Mouse (Mus musculus) liver, embryonic 13.5 days (tissue): ENCODE measurements at regions not wholly inside any gene's neighbourhood (a gene's known extent, or its start where the extent isn't known, plus 50 kb on each side); places are given as distances from the start of the nearest gene placed in this dataset.

Source experiments
- ATAC-seq: fragments of 200-750 bp; cut with Nextera tagmentation; 2 replicates; pipeline ENCODE4 v1.8.0; 2017; ENCODE audit warnings: low read depth, mild to moderate bottlenecking, moderate number of reproducible peaks, moderate library complexity
- DNase-seq: peaks from one replicate; pipeline ENCODE4 v3.0.0; 2022
- H3K27ac ChIP-seq: fragments of 300-500 bp; sonication (generic); 2 replicates; pipeline ENCODE4 v1.5.1; 2015; ENCODE audit warnings: moderate library complexity, mild to moderate bottlenecking, inconsistent platforms
- H3K27me3 ChIP-seq: fragments of 300-500 bp; sonication (generic); 2 replicates; pipeline ENCODE4 v1.6.1; 2015; ENCODE audit warnings: mild to moderate bottlenecking, inconsistent platforms
- H3K36me3 ChIP-seq: fragments of 300-500 bp; sonication (generic); 2 replicates; pipeline ENCODE4 v1.6.1; 2015; ENCODE audit warnings: mild to moderate bottlenecking, inconsistent platforms
- H3K4me1 ChIP-seq: fragments of 300-500 bp; sonication (generic); replicated peaks from 2 replicates; pipeline ENCODE4 v1.6.1; 2015; ENCODE audit warnings: inconsistent platforms
- H3K4me2 ChIP-seq: fragments of 300-500 bp; sonication (generic); 2 replicates; pipeline ENCODE4 v1.6.1; 2015; ENCODE audit warnings: inconsistent platforms, mild to moderate bottlenecking, moderate library complexity
- H3K4me3 ChIP-seq: fragments of 300-500 bp; sonication (generic); replicated peaks from 2 replicates; pipeline ENCODE4 v1.5.1; 2015; ENCODE audit warnings: mild to moderate bottlenecking, inconsistent platforms
- H3K9ac ChIP-seq: fragments of 300-500 bp; sonication (generic); 2 replicates; pipeline ENCODE4 v1.6.1; 2015; ENCODE audit warnings: mild to moderate bottlenecking, inconsistent platforms
- H3K9me3 ChIP-seq: fragments of 300-500 bp; sonication (generic); replicated peaks from 2 replicates; pipeline ENCODE4 v1.6.1; 2016; ENCODE audit warnings: inconsistent platforms
- WGBS: fragments of 180-500 bp; shearing (Covaris S2); methylation state at CpG from one replicate; pipeline ENCODE4 v1.1.7; 2015; ENCODE audit not compliant: insufficient replicate concordance; 5-methylcytosine and 5-hydroxymethylcytosine counted together

DNA sequence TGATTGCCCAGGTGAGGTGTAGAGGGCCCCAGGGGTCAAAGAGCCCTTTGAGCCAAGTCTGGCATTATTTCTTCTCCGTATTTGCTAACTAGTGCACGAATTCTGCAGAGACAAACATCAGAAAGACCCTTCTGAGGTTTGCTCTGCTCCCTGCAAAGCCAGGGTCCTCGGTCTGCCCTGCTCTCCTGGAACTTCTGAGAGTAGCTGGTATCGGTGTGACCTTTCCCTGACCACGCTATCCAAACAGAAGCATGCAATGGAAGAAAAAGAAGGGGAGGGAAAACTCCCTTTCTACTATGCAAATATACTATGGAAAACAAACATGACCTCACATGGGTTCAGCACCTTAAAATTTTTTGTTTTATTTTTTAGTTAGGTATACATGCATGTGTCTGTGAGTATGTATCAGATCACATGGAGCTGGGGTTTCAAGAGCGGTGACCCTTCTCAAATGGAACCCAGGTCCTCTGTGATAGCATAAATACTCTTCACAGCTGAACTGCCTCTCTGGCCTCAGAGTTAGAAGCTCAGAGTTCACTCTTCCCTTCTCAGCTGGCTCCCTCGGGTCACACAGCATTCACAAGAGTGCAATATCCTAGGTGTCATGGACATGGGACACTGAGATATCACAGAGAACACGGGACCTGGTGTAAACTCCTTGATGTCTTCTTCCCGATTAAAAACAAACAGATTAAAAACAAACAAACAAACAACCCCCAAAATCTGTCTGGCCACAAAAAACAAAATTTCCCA, 144.7 kb downstream of the Bcl2l11 start:
- H3K4me3 ChIP-seq: no peak overlapping the region
- H3K36me3 ChIP-seq: no peaks in the 10 kb centered on the region
- H3K27ac ChIP-seq: no peak overlapping the region
- H3K4me2 ChIP-seq: no peak overlapping the region
- no peaks in the 10 kb centered on the region for H3K9me3 ChIP-seq
- peak; percentile 49; the same call in 1 of the 2 replicates for ATAC-seq
- DNase-seq: no peak
- 53% methylated on average over 9 of the region's 9 CpGs for WGBS
- H3K27me3 ChIP-seq: no peaks in the 10 kb centered on the region
- peaks cover 4% of the 10 kb centered on the region; the same call in 1 of the 2 replicates for H3K4me1 ChIP-seq
- no peak overlapping the region for H3K9ac ChIP-seq

GRCm38 (mm10) chr2:128272789-128273188, 147.0 kb downstream of the Bcl2l11 start:
- Histone ChIP-seq H3K36me3 (no peaks in the 10 kb centered on the region), H3K4me1 (0 out of 2 replicates have a peak, but pooled peaks cover 12% of the 10 kb centered on the region), H3K4me2 (no peak overlapping the region), H3K9me3 (no peaks in the 10 kb centered on the region), H3K27ac (no peak overlapping the region), H3K27me3 (no peaks in the 10 kb centered on the region), H3K4me3 (no peak overlapping the region), H3K9ac (no peak overlapping the region)
- WGBS: 11% methylated on average over 7 of the region's 7 CpGs
- ATAC-seq (no peak), DNase-seq (no peak)

DNA sequence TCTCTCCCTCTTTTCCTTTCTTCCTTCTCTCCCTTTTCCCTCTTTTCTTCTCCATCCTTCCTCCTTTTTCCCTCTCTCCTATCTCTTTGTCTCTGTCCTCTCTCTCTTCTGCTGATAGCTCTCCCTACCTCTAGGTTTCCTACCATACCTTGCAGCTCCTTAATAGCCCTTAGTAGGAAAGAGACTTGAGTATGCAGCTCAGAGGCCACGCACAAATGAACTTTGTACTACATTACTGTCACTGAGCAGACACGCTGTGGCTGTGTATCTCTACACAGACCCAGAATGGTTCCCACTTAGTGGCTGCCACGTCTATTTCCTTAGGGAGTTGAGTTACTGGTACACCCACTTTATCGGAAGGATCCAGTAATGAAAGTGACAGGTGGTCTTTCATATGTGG, 147.5 kb downstream of the Bcl2l11 start:
- no peak for ATAC-seq
- no peak overlapping the region for H3K27ac ChIP-seq
- DNase-seq: no peak
- WGBS: 66% methylated on average over 4 of the region's 4 CpGs
- H3K9ac ChIP-seq: no peak overlapping the region
- no peaks in the 10 kb centered on the region for H3K27me3 ChIP-seq
- H3K36me3 ChIP-seq: no peaks in the 10 kb centered on the region
- H3K9me3 ChIP-seq: no peaks in the 10 kb centered on the region
- 0 out of 2 replicates have a peak, but pooled peaks cover 12% of the 10 kb centered on the region for H3K4me1 ChIP-seq
- no peak overlapping the region for H3K4me2 ChIP-seq
- no peak overlapping the region for H3K4me3 ChIP-seq

DNA sequence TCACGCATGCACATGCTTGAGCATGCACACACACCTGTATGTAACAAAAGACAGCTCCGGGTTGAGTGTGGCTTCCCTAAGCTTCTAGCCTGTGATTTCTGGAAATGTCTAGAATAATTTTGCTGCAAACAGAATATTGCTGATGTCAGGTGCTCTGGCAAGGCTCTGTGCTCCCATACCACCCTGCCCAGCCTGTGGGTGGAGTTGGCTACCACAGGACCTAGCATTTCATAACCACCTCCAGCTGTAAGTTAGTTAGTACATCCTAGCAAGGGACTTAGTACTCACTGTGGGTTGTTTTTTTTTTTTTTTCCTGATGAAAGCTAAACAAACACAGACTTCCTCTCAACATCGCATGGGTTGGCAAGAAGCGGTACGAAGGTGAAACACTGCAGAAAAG, 150.5 kb downstream of the Bcl2l11 start:
- Histone ChIP-seq H3K27ac (no peak overlapping the region), H3K9me3 (no peaks in the 10 kb centered on the region), H3K9ac (no peak overlapping the region), H3K36me3 (no peaks in the 10 kb centered on the region), H3K4me1 (0 out of 2 replicates have a peak, but pooled peaks cover 12% of the 10 kb centered on the region), H3K4me2 (no peak overlapping the region), H3K27me3 (no peaks in the 10 kb centered on the region), H3K4me3 (no peak overlapping the region)
- ATAC-seq (no peak), DNase-seq (no peak)
- 64% methylated on average over 5 of the region's 5 CpGs for WGBS

- DNase-seq (no peak), ATAC-seq (no peak)
- Histone ChIP-seq H3K36me3 (no peaks in the 10 kb centered on the region), H3K27me3 (no peaks in the 10 kb centered on the region), H3K9me3 (no peaks in the 10 kb centered on the region), H3K27ac (no peak overlapping the region), H3K4me3 (no peak overlapping the region), H3K9ac (no peak overlapping the region), H3K4me2 (no peak overlapping the region), H3K4me1 (0 out of 2 replicates have a peak, but pooled peaks cover 12% of the 10 kb centered on the region)
- 37% methylated on average over 4 of the region's 4 CpGs for WGBS
These were observed 151.7 kb downstream of the Bcl2l11 start for GRCm38 (mm10) chr2:128277387-128278123.

DNA sequence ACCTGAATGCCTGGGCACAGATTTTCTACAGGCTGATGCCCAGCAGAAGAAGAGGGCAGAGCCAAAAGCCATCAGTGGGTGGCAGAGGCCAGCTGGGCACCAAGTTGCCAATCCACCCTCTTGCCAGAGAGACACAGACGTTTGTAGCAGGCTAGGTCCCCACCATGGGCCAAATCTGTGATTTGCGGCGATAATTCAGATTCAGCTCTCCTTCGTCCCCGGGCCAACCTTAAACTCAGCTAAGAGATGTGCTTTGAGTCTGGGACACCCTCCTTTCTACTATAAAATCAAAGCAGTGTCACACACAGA, 152.2 kb downstream of the Bcl2l11 start:
- Histone ChIP-seq H3K27ac (no peak overlapping the region), H3K4me3 (no peak overlapping the region), H3K4me1 (0 out of 2 replicates have a peak, but pooled peaks cover 12% of the 10 kb centered on the region), H3K9ac (no peak overlapping the region), H3K9me3 (no peaks in the 10 kb centered on the region), H3K27me3 (no peaks in the 10 kb centered on the region), H3K36me3 (no peaks in the 10 kb centered on the region), H3K4me2 (no peak overlapping the region)
- ATAC-seq (no peak), DNase-seq (no peak)
- WGBS: 66% methylated on average over 5 of the region's 5 CpGs

- no peak overlapping the region for H3K27ac ChIP-seq
- ATAC-seq: no peak
- no peaks in the 10 kb centered on the region for H3K27me3 ChIP-seq
- no peak overlapping the region for H3K4me2 ChIP-seq
- 0 out of 2 replicates have a peak, but pooled peaks cover 12% of the 10 kb centered on the region for H3K4me1 ChIP-seq
- H3K4me3 ChIP-seq: no peak overlapping the region
- WGBS: 53% methylated on average over 12 of the region's 12 CpGs
- H3K9me3 ChIP-seq: no peaks in the 10 kb centered on the region
- H3K36me3 ChIP-seq: no peaks in the 10 kb centered on the region
- no peak overlapping the region for H3K9ac ChIP-seq
- DNase-seq: no peak
These were observed 152.8 kb downstream of the Bcl2l11 start for GRCm38 (mm10) chr2:128278608-128279081.

GRCm38 (mm10) chr2:128279127-128279710, 153.4 kb downstream of the Bcl2l11 start:
- ATAC-seq: no peak

DNA sequence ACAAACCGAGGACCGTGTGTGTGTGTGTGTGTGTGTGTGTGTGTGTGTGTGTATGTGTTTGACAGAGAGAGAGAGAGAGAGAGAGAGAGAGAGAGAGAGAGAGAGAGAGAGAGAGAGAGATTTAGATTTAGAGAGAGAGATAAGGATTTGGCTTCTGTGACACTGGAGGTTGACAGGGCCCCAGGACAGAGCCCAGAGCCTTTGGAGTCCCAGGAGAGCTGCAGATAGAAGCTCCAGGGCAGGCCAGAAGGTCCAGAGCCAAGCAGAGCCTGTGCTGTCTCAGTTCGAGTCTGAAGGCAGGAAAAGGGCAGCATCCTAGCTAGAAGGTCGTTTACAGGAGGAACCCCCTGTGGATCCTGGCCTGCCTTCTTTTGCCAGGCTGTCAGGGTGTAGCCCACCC, 156.8 kb downstream of the Bcl2l11 start:
- Histone ChIP-seq H3K4me3 (no peak overlapping the region), H3K9ac (no peak overlapping the region), H3K4me1 (no peaks in the 10 kb centered on the region), H3K27ac (no peak overlapping the region), H3K27me3 (no peaks in the 10 kb centered on the region), H3K9me3 (no peaks in the 10 kb centered on the region), H3K36me3 (no peaks in the 10 kb centered on the region), H3K4me2 (no peak overlapping the region)
- DNase-seq (no peak), ATAC-seq (no peak)
- WGBS: 24% methylated on average over 4 of the region's 4 CpGs

More at GRCm38 (mm10) chr2:128279127-128279710, 153.4 kb downstream of the Bcl2l11 start:
- 68% methylated on average over 10 of the region's 10 CpGs for WGBS
- Histone ChIP-seq H3K4me1 (0 out of 2 replicates have a peak, but pooled peaks cover 12% of the 10 kb centered on the region), H3K9me3 (no peaks in the 10 kb centered on the region), H3K27ac (no peak overlapping the region), H3K27me3 (no peaks in the 10 kb centered on the region), H3K4me2 (no peak overlapping the region), H3K36me3 (no peaks in the 10 kb centered on the region), H3K4me3 (no peak overlapping the region), H3K9ac (no peak overlapping the region)
- no peak for DNase-seq

DNA sequence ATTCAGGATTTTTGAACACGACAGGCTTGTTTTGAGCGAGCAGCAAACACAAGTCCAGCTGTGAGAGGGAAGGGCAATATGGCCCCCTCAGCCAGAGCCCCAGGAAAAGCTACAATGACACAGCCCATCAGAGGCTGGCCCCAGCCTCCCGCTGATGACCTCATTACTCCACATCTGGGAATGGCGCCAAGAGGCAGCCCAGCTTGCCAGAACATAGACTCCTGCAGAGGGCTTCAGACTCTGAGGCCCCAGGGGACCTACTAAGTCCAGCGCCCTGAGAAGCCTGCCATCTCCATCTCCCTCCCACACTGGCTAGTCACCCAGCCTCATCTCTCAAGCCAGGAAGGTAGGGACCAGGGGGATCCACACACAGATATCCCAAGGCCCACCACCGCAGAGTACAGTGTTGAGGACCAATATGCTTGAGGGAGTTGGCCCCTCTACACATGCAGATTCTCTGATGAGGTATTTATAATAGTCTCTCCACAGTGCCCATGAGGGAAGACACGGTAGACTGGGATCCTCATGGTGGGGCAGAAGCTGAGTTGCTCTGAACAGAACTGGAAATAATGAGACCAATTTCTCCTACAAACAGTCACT, 159.1 kb downstream of the Bcl2l11 start:
- DNase-seq: no peak
- no peak overlapping the region for H3K4me2 ChIP-seq
- no peaks in the 10 kb centered on the region for H3K4me1 ChIP-seq
- WGBS: 67% methylated on average over 7 of the region's 7 CpGs
- no peak for ATAC-seq
- no peaks in the 10 kb centered on the region for H3K9me3 ChIP-seq
- H3K9ac ChIP-seq: no peak overlapping the region
- H3K4me3 ChIP-seq: no peak overlapping the region
- no peak overlapping the region for H3K27ac ChIP-seq
- no peaks in the 10 kb centered on the region for H3K27me3 ChIP-seq
- H3K36me3 ChIP-seq: no peaks in the 10 kb centered on the region

DNA sequence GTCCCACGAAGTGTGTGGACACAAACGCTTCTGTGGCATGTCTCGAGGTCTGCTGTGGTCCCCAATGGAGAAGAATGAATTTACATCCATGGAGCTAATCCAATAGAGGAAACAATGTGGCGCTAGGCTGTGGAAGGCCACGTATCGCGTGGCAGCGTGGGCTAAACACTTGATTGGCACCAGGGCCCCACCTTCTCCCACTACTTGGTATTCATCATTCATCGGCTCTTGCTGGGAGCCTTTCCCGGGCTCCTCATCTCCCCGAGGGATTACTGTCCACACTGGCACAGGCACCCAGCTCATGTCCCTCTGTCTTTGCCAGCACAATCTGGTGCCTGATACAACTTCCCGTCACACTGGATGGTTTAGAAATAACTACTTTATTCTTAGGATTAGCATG, 159.6 kb downstream of the Bcl2l11 start:
- Histone ChIP-seq H3K36me3 (no peaks in the 10 kb centered on the region), H3K4me2 (no peak overlapping the region), H3K9me3 (no peaks in the 10 kb centered on the region), H3K9ac (no peak overlapping the region), H3K4me3 (no peak overlapping the region), H3K27me3 (no peaks in the 10 kb centered on the region), H3K4me1 (no peaks in the 10 kb centered on the region), H3K27ac (no peak overlapping the region)
- ATAC-seq: no peak
- 75% methylated on average over 12 of the region's 12 CpGs for WGBS
- no peak for DNase-seq
